Mouse (Mus musculus) intestine, embryonic 16.5 days (tissue): Measurements from ENCODE around the gene Gm28539. TPM values are rescaled to one million over a fixed set of nuclear protein-coding genes. Genes with fewer than 3 reads are reported as not detected.

Experiments
- ATAC-seq: fragments of 200-750 bp; cut with Nextera tagmentation; 2 replicates; pipeline ENCODE4 v1.8.0; 2017; ENCODE audit warnings: moderate TSS enrichment, moderate library complexity
- H3K27ac ChIP-seq: fragments of 300-500 bp; sonication (generic); 2 replicates; pipeline ENCODE4 v1.5.1; 2014; ENCODE audit warnings: mild to moderate bottlenecking, low read length
- H3K27me3 ChIP-seq: fragments of 300-500 bp; sonication (generic); replicated peaks from 2 replicates; pipeline ENCODE4 v1.6.1; 2014; ENCODE audit warnings: low read length, control low read depth, mixed read lengths; ENCODE audit not compliant: control insufficient read depth, insufficient read depth
- H3K36me3 ChIP-seq: fragments of 300-500 bp; sonication (generic); 2 replicates; pipeline ENCODE4 v1.6.1; 2014; ENCODE audit warnings: low read length, control low read depth; ENCODE audit not compliant: control insufficient read depth, insufficient read depth
- H3K4me1 ChIP-seq: fragments of 300-500 bp; sonication (generic); 2 replicates; pipeline ENCODE4 v1.6.1; 2014; ENCODE audit warnings: low read length, control low read depth, mixed read lengths; ENCODE audit not compliant: control insufficient read depth, insufficient read depth
- H3K4me2 ChIP-seq: fragments of 300-500 bp; sonication (generic); 2 replicates; pipeline ENCODE4 v1.6.1; 2014; ENCODE audit warnings: low read depth, low read length, control low read depth
- H3K4me3 ChIP-seq: fragments of 300-500 bp; sonication (generic); 2 replicates; pipeline ENCODE4 v1.5.1; 2014; ENCODE audit warnings: mild to moderate bottlenecking, low read length
- H3K9ac ChIP-seq: fragments of 300-500 bp; sonication (generic); 2 replicates; pipeline ENCODE4 v1.6.1; 2014; ENCODE audit warnings: low read depth, low read length
- H3K9me3 ChIP-seq: fragments of 300-500 bp; sonication (generic); 2 replicates; pipeline ENCODE4 v1.6.1; 2016; ENCODE audit warnings: low read length, control low read depth; ENCODE audit not compliant: control insufficient read depth
- WGBS: fragments of 180-500 bp; shearing (Covaris S2); extraction: QIAGEN DNeasy Blood & Tissue Kit; methylation state at CpG from one replicate; pipeline ENCODE4 v1.1.7; 2014; 5-methylcytosine and 5-hydroxymethylcytosine counted together
- polyA plus RNA-seq: library from polyadenylated mRNA; unstranded; fragments of >200 nt; fragmentation: Nextera tagmentation; extraction: Ambion mirVana; gene quantifications from 2 replicates; pipeline ENCODE4 v1.2.1, GENCODE M21; 2015

Gene Gm28539
- polyA plus RNA-seq = not detected in 2 replicates

DNA sequence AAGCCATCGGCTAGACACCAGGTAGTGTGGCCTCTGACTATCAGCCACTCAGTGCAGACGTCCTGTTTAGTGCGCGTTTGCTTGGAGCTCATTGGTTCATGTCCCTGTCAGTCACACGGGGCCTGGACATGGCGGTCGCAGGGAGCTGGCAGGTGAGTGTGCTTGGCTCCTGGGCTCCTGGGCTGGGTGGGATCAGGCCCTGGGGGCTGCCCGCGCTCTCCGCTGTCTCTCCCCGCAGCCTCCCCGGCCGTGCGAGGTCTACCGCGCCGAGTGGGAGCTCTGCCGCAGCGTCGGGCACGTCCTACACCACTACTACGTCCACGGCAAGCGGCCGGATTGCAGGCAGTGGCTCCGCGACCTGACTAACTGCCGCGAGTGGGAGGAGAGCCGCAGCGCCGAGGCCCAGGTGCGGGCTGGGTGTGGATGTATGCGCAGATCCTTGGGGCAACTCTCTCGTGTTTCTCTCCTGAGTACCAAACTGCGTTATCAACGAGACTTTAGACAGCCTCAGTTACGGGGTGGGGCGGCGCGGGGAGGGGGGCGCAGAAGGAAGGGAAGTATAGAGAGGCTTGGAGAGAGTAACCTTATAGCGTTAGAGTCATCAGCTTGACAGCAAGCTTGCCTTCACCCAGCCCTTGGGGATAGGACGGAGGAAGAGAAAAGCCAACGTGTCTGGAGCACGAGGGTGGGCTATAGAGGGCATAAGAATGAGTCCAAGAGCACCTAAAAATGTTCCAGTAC lies at the start of gene Gm28539, which contains the start of gene 2510002D24Rik:
Gene Gm28539 (plus strand): TSS at position 117 of the 741 bp plus-strand sequence.
Gene 2510002D24Rik (plus strand): TSS at position 111 of the 741 bp plus-strand sequence.
- H3K4me2 ChIP-seq = peak within 1 kb of the TSS; percentile 74
- peak within 1 kb of the TSS; percentile 81 for H3K27ac ChIP-seq
- peaks cover 13% of the 10 kb centered on the region for H3K36me3 ChIP-seq
- H3K9me3 ChIP-seq = no peaks in the 10 kb centered on the region
- H3K9ac ChIP-seq = peak within 1 kb of the TSS; percentile 94
- under 1% methylated on average over 46 of the region's 46 CpGs for WGBS
- H3K4me1 ChIP-seq = peaks cover 4% of the 10 kb centered on the region; the same call in 1 of the 2 replicates
- H3K27me3 ChIP-seq = no peaks in the 10 kb centered on the region
- H3K4me3 ChIP-seq = peak within 1 kb of the TSS; percentile 84
- peak; percentile 100 for ATAC-seq

DNA sequence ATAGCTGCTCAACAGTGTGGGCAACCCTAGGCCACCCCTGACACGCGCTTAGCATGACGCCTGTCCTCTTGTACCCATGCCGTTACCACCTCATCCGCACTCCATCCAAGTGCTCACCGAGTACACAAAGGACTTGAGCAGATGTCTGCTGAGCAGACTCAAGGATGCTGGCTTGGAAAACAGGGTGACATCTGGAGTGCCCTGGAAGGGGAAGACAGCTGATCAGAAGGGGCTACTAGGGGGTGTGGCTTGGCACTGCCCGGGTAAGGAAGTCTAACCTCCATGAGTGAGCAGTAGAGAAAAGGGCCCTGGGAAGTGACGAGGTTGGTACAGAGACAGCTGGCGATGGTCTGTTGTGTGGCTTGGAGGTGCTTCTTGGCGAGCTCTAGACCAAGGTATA lies 49.7 kb upstream of the Gm28539 start:
- ATAC-seq = no peak
- Histone ChIP-seq H3K4me2 (no peak overlapping the region), H3K27me3 (no peaks in the 10 kb centered on the region), H3K9me3 (no peaks in the 10 kb centered on the region), H3K9ac (no peak overlapping the region), H3K27ac (no peak overlapping the region), H3K36me3 (0 out of 2 replicates have a peak, but pooled peaks cover 5% of the 10 kb centered on the region), H3K4me1 (no peaks in the 10 kb centered on the region), H3K4me3 (no peak overlapping the region)
- 94% methylated on average over 10 of the region's 10 CpGs for WGBS

DNA sequence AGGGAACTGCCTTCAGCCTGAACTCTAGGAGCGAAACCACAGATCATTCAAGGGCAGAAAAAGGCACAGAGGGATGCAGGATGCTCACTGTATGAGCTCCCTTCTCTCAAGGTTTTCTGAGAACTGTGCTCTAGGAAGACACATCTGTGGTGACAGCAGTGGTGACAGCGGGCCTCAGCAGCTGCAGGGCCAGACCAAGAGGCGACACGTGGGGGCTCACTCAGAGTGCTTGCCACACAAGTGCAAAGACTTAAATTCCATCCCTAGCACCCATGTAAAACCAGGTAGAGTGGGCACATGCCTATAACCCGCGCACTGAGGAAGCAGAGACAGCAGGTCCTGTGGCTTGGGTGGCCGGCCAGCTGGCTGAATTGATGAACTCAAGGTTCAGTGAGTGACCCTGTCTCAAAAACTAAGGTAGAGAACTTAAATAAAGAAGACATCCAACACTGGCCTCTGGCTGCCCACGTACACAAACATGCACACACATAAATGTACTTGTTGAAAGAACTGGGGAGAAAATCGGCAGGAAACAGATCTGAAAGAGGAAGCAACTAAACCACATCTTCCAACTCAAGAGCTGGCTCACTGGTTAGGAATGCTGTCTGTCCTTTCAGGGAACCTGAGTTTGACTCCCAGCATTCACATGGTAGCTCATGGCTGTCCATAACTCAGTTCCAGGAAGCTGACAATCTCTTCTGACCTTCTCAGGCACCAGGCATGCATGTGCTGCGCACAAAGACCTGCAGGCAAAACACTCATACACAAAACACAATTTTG lies 47.6 kb upstream of the Gm28539 start:
- Histone ChIP-seq H3K9me3 (no peaks in the 10 kb centered on the region), H3K27me3 (no peaks in the 10 kb centered on the region), H3K27ac (no peak overlapping the region), H3K9ac (no peak overlapping the region), H3K4me1 (no peaks in the 10 kb centered on the region), H3K4me2 (no peak overlapping the region), H3K36me3 (no peaks in the 10 kb centered on the region), H3K4me3 (no peak overlapping the region)
- no peak for ATAC-seq
- WGBS = 89% methylated on average over 10 of the region's 10 CpGs

DNA sequence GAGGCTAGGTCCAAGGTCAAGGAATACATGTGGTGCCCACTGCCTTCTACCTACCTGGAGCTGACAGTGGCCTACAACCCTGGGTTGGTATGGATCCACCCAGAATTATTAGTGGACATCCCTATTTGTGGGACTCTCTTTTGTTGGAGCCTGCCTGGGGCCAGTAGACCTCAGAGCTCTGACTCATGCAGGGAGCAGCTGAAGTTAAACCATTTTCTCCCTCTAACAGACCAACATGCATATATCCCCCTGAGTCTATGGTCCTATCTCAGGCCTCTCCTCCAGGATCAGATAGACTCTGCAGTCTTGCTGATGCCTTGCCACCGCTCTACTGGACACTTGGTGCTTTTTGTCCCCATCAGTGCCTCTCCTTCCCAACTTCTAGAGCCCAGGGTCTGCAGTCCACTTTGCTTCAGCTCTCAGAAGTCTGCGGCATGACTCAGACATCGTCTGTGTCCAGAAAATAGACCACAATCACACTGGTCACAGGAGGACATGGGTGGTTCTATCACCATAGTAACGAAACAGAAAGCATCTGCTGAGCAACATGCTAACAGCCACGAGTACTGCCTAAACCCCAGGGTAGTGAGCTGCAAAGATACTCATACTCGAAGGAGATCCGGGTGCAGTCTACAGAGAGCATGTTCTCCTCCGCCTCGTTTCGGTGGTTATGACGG lies 41.0 kb upstream of the Gm28539 start:
- Histone ChIP-seq H3K9me3 (no peaks in the 10 kb centered on the region), H3K27me3 (no peaks in the 10 kb centered on the region), H3K9ac (no peak overlapping the region), H3K27ac (no peak overlapping the region), H3K4me1 (no peaks in the 10 kb centered on the region), H3K36me3 (peaks cover 8% of the 10 kb centered on the region; the same call in 1 of the 2 replicates), H3K4me2 (no peak overlapping the region), H3K4me3 (no peak overlapping the region)
- WGBS = 91% methylated on average over 11 of the region's 11 CpGs
- no peak for ATAC-seq

DNA sequence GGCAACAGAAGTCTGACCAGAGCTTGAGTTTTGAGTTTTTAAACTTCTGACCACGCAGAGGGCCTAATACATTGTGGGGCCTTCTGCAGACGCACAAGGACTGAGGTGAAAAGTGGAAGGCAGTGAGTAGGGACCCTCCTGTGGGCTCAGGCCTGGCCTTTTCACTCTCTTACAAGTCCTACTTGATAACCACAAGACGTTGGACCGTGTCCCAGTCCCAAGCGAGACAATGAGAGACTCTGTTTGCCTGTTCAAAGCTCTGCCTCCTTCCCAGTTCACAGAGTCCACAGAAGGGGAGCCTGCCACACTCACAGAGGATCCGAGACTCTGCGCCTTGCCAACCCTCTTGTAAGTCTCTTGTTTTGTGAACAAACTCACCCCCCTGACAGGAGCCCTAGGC lies 39.7 kb upstream of the Gm28539 start:
- Histone ChIP-seq H3K27me3 (no peaks in the 10 kb centered on the region), H3K4me3 (no peak overlapping the region), H3K9me3 (no peaks in the 10 kb centered on the region), H3K36me3 (peaks cover 8% of the 10 kb centered on the region), H3K4me1 (no peaks in the 10 kb centered on the region), H3K4me2 (no peak overlapping the region), H3K9ac (no peak overlapping the region), H3K27ac (no peak overlapping the region)
- ATAC-seq = no peak
- 86% methylated on average over 7 of the region's 7 CpGs for WGBS

DNA sequence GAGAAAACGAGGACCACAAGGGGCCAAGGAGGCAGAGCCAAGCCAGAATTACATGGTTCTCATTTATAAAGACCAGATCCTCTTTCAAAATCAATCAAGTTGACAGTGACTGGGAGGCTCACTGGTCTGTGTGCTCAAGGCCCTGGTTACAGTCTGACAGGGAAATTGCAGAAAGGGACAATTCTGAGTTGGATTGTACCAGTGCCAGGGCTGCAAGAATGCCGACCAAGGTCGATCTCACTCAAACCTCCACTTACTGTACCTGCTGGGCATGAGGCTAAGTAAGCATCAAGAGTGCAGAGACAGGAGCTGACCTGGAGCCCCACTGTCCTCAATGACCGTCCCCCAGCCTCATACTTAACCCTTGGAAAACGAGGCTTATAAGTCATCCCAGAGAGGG lies 38.2 kb upstream of the Gm28539 start:
- 90% methylated on average over 5 of the region's 5 CpGs for WGBS
- H3K4me3 ChIP-seq = no peak overlapping the region
- no peak overlapping the region for H3K27ac ChIP-seq
- ATAC-seq = no peak
- H3K9me3 ChIP-seq = no peaks in the 10 kb centered on the region
- H3K27me3 ChIP-seq = no peaks in the 10 kb centered on the region
- H3K4me2 ChIP-seq = no peak overlapping the region
- H3K36me3 ChIP-seq = peaks cover 8% of the 10 kb centered on the region
- H3K9ac ChIP-seq = no peak overlapping the region
- no peaks in the 10 kb centered on the region for H3K4me1 ChIP-seq

DNA sequence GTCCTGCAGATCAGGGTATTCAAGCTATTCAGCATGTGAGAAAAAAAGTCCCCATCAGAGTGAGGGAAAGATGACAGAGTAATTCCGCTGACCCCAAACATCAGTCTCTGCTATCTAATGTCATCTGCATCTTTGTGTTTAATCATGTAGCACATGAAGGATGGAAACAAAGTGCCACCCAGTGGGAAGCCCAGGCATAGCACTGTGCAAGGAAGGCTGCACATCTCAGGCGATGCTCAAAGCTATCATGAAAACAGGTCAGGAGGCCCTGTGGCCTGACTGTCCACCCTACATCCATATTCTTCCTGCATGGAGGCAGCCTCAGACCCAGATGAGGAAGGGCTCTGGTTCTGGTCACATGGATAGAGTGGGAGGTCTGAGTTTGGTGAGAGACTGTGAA lies 37.5 kb upstream of the Gm28539 start:
- 66% methylated on average over 2 of the region's 2 CpGs for WGBS
- Histone ChIP-seq H3K27ac (no peak overlapping the region), H3K27me3 (no peaks in the 10 kb centered on the region), H3K4me2 (no peak overlapping the region), H3K9me3 (no peaks in the 10 kb centered on the region), H3K36me3 (peaks cover 8% of the 10 kb centered on the region), H3K4me3 (no peak overlapping the region), H3K4me1 (no peaks in the 10 kb centered on the region), H3K9ac (no peak overlapping the region)
- ATAC-seq = no peak

DNA sequence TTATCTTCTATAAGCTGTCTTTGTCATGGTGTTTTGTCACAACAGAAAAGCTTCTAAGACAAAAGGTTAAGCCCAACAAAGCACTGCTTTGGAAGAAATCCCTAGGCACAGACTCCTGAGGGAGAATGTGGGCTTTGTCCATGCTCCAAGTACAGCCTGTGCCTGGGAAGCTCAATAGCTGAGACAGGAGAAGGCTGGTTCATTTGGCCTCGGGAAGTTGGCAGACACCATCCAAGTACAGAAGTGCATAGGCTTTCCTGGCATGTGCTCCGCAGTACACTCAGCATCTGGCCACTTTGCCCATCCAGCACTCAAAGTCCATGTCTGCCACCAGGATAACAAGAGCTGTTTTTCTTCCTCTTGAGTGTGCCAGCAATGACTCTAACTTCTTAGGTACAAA lies 30.6 kb upstream of the Gm28539 start:
- WGBS = 98% methylated on average over 2 of the region's 2 CpGs

DNA sequence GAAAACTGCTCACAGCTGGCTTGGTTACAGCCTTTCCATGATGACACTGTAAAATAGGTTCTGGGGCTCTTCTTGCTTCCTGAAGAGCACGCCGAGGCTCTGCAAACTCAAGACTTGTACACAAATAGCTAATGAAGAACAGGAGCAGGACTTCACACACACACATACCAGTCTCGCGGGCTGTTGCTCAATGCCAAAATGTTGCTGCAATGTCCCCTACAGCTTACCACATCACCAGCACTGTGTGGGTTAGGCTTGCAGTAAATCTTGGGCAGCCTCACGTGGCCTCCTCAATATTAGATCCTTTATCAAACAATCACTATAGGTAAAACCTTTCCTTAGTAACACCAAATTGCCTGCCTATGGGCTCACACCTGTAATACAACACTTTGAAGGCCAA lies 27.4 kb upstream of the Gm28539 start:
- peaks cover 10% of the 10 kb centered on the region for H3K36me3 ChIP-seq
- H3K4me1 ChIP-seq = peaks cover 11% of the 10 kb centered on the region
- H3K27ac ChIP-seq = no peak overlapping the region
- no peaks in the 10 kb centered on the region for H3K9me3 ChIP-seq
- H3K27me3 ChIP-seq = no peaks in the 10 kb centered on the region
- ATAC-seq = no peak
- no peak overlapping the region for H3K9ac ChIP-seq
- H3K4me2 ChIP-seq = no peak overlapping the region
- WGBS = 96% methylated on average over 5 of the region's 5 CpGs
- H3K4me3 ChIP-seq = no peak overlapping the region

More for the DNA sequence above, 30.6 kb upstream of the Gm28539 start:
- Histone ChIP-seq H3K27me3 (no peaks in the 10 kb centered on the region), H3K9ac (no peak overlapping the region), H3K36me3 (peaks cover 10% of the 10 kb centered on the region), H3K27ac (no peak overlapping the region), H3K4me3 (no peak overlapping the region), H3K4me2 (no peak overlapping the region), H3K4me1 (peaks cover 5% of the 10 kb centered on the region; the same call in 1 of the 2 replicates), H3K9me3 (no peaks in the 10 kb centered on the region)
- ATAC-seq = no peak
